Mouse (Mus musculus) CD4-positive, CD25-positive, alpha-beta regulatory T cell, adult 2 months (primary cell): ENCODE measurements around the gene Hcar2.

Experiments
- DNase-seq: peaks from one replicate; pipeline ENCODE4 v3.0.0-alpha.2; 2012; ENCODE audit warnings: low read depth, low spot score

Hcar2 gene

GRCm38 (mm10) chr5:123865365-123865764, at the start of gene Hcar2:
Gene Hcar2, minus strand, starts transcription at chr5:123865499.
- no peak for DNase-seq

DNA sequence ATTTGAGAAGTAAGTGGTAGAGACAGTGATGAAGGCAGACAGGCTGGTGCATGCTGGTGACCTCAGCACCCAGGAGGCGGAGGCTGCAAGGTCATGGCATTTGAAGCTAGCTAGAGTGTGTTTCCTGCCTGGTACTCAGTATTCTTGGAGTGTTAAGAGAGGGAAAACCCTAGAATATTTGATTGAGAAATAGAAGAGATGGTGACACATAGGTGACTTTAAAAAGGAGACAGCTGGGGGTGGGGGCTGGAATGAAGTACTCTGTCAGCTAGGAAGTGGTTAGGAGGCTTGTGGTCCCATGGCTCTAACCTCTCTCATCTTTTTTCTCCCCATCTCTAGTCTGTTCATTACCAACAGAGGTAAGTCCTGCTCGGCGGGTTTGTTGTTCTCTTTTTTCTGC, 49.6 kb upstream of the Hcar2 start:
- peak; percentile 61 for DNase-seq

DNA sequence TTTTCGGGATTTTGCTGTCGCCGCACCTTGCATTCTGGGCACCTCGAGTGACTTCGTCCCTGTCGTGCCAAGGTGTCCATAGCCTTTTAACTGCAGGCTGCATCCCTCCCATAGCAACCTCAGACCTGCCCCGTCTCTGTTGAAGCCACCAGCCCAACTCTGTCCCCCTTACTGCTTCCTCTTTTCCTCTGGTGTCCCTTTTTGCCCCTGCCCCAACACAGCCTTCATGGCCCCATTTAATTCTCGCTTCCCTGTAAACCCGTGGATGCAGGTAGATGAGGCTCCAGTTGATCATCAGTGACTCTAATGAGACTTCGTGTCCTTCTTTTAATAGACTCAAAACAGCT, 42.3 kb upstream of the Hcar2 start:
- DNase-seq, result no peak

DNA sequence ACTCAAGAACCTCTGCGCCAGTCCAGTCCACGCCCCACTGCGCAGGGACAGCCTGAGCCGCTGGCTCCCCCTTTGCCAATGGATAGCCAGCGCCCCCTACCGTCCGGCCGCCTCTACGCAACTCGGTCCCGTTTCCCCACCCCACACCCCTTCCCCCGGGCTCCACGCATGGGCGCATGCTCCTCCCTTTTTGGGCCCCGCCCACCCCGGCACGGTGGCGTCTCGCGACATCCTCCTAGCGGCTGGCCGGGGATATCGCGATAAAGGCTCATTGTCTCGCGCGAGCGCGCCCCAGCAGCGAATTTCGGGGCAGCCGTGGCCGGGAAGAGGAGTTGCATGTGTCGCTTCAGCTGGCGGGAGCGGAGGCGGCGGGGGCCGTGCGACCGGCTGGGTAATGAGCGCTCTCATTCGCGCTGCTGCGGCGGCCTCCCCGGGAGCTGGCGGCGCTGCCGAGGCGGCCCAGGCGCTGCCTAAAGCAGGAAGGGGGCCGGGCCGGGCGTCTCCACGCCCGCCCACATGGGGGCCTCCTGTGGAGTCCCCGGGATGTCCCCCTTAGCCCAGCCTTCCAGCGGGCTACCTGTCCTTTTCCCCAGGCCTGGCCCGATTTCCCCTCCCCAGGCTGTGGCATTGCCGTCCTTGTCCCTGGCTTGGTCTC, 41.8 kb upstream of the Hcar2 start, which contains the start of gene Denr:
Denr (plus strand) TSS at position 200 of the 655 bp plus-strand sequence.
- peak; percentile 100 for DNase-seq

DNA sequence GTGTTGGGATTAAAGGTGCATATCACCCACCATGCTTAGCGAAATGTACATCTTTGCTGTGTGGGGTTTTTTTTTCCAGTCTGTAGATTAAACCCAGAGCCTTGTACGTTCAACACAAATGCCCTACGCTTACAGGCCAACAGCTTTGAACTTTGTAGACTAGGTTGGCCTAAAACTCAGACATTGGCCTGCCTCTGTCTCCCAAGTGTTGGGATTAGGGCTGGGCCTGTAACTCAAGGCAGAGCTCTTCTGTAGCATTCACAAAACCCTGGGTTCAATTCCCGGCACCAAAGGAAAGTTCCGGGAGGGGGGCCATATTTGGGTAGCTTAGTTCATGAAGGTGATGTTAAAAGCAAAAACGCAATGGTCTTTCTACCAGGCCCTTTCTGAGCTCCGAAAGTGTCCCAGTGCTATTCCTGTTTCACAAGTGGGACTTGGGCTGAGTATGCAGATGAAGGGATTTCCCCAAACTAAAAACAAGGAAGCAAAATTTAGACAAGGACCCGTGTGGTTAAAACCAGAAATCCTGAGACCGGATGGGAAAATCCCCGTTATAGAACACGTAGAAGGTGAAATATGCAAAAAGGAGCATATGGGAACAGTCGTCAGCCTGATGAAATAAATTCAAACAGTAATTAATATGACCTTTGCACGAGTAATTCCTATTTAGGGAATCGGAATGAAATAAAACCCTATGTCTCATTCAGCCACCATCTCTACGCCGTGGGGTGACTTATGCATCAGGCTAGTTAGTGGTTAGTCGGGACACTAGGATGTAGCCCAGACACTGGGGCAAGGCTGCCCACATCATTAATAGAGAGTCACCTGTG, 41.1 kb upstream of the Hcar2 start:
- no peak for DNase-seq

- no peak for DNase-seq
Observed at GRCm38 (mm10) chr5:123904059-123904672, 38.9 kb upstream of the Hcar2 start.

DNA sequence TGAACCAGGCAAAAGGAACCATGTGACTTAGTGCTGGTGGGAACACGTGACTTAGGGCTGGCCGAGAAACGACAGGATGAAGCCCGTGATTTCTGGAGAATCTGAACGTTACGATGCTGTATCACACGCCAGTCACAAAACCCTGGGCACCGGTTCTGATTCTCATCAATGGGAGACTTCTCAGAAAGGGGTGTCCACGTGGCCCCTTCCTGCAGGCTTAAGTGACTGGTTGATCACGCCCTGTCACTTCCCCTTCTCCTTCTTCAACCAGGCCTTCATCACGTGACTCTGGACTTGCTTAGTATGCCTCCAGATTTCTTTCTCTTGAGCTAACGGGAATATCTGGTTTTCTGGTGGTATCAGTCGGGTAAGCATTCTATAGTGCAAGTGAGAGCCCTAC, 32.1 kb upstream of the Hcar2 start:
- peak; percentile 25 for DNase-seq

- DNase-seq, result no peak
Observed at GRCm38 (mm10) chr5:123896395-123896794, 31.1 kb upstream of the Hcar2 start.

GRCm38 (mm10) chr5:123893520-123893919, 28.2 kb upstream of the Hcar2 start:
- DNase-seq, result no peak

- DNase-seq, result peak; percentile 73
Observed at GRCm38 (mm10) chr5:123891669-123892068, 26.4 kb upstream of the Hcar2 start.

- no peak for DNase-seq
Observed at GRCm38 (mm10) chr5:123890987-123891386, 25.7 kb upstream of the Hcar2 start.

- DNase-seq, result no peak
Observed at GRCm38 (mm10) chr5:123890312-123890711, 25.0 kb upstream of the Hcar2 start.

- no peak for DNase-seq
Observed at GRCm38 (mm10) chr5:123886365-123886764, 21.1 kb upstream of the Hcar2 start.

DNA sequence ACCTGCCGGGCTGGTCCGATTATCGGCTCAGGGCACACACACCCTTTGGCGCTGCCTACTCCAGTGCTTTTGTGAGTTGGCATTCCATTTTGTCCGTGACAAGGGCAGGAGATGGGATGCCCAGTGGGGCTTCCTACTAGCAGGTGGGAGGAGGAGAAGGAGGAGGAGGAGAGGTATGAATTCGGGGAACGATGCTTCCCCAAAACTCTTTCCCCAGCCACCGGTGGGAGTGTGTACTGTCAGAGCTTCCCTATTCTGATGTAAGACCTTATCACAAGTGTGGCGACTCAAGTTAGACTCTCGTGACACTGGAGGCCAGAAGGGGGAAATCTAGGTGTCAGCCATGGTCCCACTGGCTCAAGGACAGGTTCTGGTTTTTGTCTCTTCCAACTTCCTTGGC, 19.0 kb upstream of the Hcar2 start:
- DNase-seq, result no peak

- DNase-seq, result no peak
Observed at GRCm38 (mm10) chr5:123883891-123884290, 18.6 kb upstream of the Hcar2 start.

- DNase-seq, result no peak
Observed at GRCm38 (mm10) chr5:123880778-123881177, 15.5 kb upstream of the Hcar2 start.

GRCm38 (mm10) chr5:123879928-123880327, 14.6 kb upstream of the Hcar2 start, which contains the start of gene Hcar1:
Gene Hcar1, minus strand, starts transcription at chr5:123880020.
- DNase-seq, result no peak

GRCm38 (mm10) chr5:123878056-123878455, 12.8 kb upstream of the Hcar2 start:
- DNase-seq, result no peak

DNA sequence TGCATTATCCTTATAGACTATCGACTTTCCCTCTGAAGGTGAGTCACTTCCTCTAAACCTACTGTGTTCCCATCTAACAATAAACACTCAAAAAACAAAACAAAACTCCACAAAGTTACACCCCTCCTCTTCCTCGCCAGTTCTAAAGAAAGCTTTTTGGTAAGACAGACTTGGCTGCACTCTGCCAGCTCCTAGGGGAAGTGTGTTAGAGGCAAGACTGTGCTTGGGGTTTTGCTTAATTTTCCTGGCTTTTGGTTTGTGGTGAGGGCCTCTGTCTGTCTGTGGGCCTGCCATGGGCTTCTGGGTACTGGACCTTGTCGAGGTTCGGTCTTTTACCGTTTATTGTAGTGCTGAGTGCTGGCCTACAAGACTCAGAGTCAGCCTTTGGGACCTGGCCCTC, 8.9 kb upstream of the Hcar2 start:
- no peak for DNase-seq

GRCm38 (mm10) chr5:123869615-123870014, 4.3 kb upstream of the Hcar2 start:
- DNase-seq, result no peak

GRCm38 (mm10) chr5:123866457-123866856, 1.2 kb upstream of the Hcar2 start:
- no peak for DNase-seq

DNA sequence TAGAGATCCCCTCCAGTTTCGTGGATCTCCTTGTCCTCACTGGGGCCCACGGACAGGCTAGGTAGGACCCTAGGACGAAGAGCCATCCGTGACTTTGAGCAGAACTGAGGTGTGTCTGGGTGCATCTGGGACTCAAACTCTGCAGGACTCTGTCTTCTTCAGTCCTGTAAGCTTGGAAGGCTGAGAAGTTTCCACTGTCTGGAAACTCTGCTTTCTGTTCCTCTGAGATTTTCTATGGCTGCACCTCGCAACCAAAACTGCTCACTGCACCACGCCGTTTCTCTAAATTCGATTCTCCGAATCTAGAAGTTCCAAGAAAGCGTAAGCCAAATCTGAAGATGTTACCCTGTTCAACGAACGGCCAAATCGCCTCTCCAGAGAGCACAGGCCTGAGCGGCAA, 1.4 kb downstream of the Hcar2 start:
- no peak for DNase-seq
